Mouse (Mus musculus) mesoderm, embryonic 11.5 days (tissue): ENCODE data around the gene Il23r.
"Not testable (repeated sequence)": the region's sequence is repeated elsewhere in the genome, so short reads cannot be mapped to it uniquely, and the experiment has no call there.

ENCODE experiments used
- DNase-seq: peaks from one replicate; pipeline ENCODE4 v3.0.0-alpha.2; 2012; ENCODE audit warnings: low read depth, low spot score

The Il23r gene

DNA sequence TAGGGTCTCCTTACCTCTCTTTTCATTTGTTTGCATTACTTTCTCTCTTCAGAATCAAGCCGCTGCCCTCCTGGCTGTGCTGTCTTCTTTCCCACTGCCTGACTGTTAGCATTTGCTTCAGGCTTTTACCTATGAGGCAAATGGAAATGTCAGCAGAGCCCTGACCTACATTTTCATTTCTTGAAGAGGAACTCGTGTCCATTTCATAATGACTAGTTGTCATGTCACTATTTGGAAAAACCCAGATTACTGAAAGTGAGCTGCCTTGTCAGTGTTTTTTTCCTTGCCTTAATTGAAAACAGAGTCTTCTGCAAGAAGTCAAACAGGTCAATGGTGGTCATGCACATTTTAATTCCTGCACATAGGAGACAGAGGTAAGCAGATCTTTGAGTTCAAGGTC, at the start of gene Il23r:
Il23r (minus strand) TSS at position 101 of the 400 bp plus-strand sequence.
- DNase-seq = no peak

DNA sequence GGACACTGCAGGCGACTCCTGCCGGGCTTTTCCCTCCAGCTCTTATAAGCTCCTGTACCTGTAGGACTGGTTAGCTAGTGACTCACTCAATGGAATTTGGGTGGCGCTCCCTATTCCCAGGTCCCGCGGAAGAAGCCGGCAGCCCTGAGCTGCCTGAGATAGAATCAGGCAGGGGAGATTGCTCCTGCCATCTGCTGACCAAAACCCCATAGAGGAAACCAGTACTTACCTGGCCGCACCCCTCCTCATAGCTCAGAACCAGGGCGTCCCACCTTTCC, 44.1 kb upstream of the Il23r start, which contains the start of gene Tacstd2:
Tacstd2 (minus strand) TSS at position 20 of the 278 bp plus-strand sequence.
- DNase-seq = no peak

DNA sequence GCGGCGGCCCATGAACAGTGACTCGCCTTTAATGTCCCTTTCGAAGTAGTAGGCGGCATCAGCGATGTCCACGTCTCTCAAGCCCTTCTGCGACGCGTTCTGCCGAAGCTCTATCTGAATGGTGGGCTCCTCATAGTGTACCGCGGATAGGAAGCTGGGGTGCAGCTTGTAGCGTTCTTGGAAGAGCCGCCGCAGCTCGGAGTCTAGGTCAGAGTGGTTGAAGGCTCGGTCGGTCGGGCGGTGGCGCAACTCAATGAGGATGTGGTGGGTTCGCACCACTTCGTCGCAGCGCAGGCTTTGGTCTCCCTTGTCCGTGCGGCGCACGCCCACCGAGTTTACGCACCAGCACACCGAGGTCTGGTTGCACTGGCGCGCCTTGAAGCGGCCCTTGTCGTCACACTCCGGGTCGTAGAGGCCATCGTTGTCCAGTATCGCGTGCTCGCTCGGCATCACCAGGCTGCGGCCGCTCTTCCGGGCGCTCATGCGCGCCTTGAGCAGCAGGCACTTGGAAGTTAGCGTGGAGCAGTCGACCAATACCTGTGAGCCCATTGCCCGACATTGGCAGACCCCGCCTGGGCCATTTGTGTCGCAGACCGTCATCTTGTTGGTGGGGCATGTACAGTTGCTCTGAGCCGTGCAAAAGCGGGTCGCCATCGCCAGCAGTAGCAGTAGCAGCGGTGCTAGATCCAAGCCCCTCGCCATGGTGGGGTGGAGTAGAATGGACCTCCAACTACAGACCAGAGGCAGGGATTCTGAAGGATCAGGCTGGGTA, 43.5 kb upstream of the Il23r start:
- no peak for DNase-seq

DNA sequence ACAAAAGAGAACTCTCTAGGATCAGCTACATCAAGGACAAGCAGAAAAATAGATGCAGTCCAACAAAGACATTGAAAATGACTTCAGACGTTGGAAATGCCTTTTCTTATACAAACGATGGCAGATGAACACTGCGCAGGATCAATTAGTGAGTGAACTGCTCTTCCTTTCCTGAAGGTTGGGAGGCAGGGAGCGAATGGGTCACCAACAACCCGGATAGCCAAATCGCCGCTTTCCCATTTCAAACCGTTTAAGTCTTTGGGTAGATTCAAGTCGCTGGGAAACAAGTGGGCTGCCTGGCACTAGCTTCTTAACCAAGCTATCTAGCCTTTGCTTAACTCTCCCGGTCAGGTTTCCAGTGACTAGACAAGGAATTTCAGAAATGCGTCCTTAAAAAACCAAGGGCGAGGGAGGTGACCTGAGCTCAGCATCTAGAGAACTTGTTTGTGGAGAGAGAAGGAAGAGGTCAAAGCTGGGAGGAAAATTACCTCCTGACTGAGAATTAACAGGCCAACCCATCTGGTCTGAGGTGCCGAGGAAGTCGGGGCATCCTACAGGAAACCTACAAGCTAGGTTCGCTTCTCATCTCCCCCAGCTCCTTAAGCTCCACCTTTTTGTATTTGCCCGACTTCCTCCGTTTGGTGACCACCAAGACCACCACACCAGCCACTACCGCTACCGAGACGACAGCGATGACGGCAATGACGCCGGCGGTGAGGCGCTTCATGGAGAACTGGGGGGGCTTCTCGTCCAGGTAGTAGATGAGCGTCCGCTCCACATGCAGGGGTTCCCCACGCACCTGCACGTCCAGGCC, 42.7 kb upstream of the Il23r start:
- DNase-seq = no peak

DNA sequence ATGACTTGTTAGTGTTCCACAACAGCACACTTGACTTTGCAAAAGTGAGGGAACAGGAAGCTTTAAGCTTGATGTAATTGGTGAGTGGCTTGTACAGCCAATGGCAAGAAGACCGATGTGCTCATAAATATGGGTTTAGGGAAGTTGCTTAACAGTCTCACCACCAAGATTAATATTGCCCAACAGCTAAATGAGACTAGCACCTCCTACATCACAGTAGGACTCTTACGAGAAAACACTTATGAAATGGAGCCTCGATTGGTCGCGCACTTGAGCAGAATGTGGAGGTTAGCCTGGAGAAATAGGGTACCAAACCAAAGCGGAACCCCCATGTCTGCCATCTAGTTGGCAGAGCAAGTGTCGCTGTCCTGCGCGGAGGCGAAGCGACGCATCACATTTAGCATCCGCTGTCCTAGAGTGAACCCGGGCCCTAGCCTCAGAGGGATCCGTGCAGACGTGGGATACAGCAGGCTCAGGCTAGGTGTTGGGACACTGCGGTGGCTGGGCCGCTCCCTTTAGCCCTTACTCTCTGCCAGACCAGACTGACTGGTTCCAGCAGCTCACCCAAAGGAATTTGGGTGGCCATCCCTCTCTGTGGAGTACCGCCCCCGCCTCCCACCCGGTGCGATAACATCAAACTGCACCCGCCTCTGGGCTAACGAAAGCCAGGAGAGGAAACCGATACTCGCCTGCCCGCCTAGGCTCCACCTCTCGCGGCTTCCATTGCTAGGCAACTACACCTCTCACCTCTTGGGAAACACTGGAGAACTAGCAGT, 41.2 kb upstream of the Il23r start:
- no peak for DNase-seq

DNA sequence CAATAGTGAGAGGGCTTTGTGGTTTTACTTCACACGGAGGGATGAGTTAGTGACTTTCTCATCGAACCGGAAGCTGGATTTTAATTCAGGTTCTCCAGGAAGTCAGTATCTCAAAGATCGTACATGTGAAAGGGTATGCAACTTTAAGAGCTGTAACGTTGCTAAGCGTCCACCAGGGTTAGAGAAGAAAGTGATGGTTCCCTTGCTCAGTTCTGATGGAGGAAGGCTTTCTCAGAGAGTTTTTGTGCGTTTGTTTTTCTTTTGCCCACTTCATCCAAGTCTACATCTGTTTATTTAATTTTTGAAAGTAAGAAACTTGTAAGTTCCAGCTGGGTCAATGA, 40.1 kb upstream of the Il23r start:
- DNase-seq = no peak

DNA sequence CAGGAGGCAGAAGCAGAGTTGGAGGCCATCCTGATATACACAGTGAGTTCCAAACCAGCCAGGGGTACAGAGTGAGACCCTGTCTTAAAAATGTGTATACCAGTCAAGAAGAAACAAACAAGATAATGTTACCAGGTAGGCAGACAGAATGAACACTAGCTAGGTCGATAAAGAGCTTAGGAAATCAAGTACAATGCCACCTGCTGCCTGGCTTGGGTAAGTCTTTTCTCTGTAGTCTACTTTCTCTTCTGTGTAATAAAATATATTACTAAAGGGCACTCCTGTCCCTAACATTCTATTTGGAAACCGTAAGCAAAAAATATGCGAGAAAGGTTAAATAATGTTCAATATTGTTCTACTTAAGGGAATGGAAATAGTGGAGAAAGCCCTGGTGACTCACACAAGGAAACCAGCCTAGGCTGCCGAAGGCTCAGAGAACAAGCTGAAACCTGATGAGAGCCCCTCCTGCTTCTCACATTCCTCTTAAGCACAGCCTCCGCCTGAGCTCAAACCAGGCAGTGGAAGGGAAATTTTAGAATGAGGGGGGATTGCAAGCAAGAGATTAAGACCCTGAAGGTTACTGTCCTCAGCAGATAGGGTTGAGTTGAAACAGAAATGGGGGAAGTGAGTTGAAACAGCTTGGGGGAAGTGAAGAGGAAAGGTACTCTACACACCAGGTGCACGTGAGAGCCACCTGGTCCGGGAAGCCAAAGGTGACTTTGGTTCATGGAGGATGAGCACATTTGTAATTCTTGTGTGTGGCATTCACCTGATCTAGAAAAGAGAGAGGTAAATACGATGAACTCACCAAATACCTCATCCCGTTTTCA, 39.6 kb upstream of the Il23r start:
- no peak for DNase-seq

DNA sequence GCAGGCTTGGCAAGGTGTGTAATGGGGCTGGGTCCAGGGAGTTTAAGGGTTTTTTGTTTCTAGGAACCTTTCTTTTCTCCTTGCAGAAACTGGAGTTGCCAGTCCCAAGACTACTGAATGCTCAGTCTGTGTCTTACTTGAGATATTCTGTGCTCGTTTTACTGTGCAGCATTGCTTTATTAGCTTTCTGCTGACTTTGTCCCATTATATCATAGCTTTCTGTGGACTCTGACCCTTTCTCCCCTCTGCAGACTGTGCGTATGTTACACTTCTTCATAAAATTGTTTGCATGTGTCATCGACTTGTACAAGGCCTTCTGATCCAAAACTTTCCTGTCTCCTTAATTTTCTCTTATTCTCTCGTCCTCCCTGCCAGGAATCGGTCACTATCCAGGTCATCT, 34.7 kb upstream of the Il23r start:
- DNase-seq = no peak

DNA sequence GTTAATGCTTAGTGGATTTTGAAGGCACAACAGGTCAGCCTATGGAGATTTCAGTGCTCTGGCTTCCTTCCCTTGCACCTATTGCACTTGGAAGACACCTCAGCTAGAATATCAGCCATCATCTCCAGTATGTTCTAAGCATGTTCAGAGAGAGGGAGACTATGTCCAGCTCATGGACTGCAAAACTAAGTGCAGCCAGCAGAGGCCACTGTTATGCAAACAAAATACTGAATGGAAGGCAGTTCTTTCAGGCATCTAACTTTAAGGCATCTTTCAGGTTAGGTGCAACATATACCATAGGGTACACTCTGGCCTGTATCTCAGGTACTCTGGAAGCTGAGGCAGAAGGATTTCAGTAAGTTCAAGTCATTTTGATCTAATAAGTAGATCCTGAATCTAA, 19.1 kb upstream of the Il23r start:
- DNase-seq = no peak

DNA sequence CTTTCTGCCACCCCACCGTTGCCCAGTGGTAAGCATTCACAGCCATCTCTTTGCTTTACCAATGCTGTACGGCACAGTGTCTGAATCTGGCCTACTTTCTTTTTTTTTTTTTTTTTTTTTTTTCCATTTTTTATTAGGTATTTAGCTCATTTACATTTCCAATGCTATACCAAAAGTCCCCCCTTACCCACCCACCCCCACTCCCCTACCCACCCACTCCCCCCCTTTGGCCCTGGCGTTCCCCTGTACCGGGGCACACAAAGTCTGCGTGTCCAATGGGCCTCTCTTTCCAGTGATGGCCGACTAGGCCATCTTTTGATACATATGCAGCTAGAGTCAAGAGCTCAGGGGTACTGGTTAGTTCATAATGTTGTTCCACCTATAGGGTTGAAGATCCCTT, 10.3 kb upstream of the Il23r start:
- not testable (repeated sequence) for DNase-seq

DNA sequence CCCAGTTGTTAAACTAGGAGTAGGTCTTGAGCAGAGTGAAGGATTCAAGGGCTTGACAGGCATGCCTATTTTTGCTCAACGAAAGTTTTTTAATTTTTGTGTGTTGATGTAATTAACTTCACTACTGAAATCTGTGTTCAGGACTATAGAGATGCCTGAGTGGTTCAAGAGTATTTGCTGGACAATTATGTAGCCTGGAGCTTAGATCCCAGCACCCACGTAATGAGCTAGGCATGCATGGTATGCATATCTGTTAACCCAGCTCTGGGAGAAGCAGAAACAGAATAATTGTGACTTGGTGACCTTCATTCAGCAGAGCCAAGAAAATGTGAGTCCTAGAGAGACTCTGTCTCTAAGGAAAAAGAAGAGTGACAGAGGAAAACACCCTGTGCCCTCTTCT, 10.6 kb downstream of the Il23r start:
- no peak for DNase-seq

DNA sequence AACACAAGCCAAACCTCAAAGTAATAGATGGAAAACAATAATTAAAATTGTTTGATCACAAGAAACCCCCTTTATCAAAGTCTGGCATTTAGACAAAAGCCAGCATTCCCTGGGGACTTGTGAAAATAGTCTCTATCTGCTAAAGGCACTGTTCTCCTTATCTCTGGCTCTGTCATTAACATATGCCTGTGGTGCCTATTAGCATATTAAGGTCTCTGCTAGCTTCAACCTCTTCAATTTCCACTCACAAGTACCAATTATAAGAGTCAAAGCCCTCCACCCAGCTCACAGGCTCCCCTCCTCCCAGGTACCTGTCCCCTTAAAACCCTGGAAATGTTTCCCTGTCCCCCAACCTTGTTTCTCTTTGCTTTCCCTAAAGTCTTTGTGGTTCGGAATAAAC, 20.4 kb downstream of the Il23r start:
- DNase-seq = no peak

DNA sequence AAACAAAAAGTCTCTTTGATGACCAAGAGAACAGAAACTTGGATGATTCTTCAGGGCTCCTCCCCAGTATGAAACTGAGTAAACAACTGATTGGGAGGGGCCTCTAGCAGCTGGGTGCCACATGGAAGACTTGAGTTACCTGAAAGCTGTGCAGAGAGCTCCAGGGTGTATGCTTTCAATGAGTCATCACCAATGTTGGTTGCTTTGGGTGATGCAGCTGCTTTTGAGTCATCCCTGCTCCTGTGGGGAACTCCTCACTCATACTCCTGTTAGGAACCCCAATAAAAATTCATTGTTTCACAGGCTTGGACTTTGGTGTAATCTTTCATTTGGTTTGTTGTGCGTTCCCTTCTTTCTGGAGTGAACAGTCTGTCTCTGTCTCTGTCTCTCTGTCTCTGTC, 32.2 kb downstream of the Il23r start:
- DNase-seq = no peak

DNA sequence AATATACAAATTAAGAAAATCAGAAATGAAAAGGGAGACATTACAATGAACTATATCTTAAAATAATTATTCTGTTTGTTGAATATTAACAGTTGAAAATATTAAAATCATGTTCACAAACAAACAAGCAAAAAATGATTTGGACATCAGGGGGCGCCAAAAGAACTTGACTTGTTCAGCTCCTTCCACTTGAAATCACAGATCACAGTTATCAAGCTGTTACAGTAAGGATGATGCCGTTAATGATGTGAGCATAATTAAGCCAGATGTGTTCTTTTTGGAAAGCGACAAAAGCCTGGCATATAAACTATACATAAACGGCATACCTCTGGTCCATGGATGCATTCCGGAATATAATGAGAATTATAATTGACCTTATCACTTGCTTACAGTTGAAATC, 40.3 kb downstream of the Il23r start:
- no peak for DNase-seq

DNA sequence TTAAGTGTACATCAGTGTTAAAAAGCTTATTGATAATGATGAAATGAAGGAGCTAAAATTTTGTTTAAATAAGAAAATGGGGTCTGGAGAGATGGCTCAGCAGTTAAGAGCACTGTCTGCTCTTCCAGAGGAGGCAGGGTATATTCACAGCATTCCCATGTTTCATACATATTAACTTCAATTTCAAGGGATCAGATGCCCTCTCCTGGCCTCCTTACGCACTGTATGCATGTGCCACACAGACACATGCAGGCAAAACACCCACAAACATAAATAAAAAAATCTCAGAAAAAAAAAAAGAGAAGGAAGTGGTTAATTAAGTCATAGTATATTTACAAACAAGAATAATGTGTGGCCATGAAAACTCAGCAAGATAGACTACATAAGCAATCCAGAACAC, 45.8 kb downstream of the Il23r start:
- no peak for DNase-seq

DNA sequence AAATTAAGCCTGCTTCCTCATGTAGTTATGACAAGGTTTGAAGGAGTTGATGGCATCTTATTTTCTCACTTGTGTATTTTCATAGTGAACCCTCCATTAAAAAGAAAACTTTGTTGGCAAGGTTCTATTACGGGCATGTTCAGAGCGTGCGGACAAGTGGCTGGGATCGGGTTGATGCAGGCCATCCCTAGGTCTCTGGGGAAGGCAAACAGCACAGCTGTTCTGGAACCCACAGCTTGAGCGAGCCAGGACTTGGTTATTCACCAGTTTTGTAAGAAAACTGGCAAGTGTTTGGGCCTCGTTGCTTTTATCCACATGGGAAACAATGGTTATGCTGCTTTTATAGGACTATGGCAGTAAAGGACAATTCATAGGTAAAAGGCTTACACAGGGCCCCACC, 48.5 kb downstream of the Il23r start:
- DNase-seq = no peak

DNA sequence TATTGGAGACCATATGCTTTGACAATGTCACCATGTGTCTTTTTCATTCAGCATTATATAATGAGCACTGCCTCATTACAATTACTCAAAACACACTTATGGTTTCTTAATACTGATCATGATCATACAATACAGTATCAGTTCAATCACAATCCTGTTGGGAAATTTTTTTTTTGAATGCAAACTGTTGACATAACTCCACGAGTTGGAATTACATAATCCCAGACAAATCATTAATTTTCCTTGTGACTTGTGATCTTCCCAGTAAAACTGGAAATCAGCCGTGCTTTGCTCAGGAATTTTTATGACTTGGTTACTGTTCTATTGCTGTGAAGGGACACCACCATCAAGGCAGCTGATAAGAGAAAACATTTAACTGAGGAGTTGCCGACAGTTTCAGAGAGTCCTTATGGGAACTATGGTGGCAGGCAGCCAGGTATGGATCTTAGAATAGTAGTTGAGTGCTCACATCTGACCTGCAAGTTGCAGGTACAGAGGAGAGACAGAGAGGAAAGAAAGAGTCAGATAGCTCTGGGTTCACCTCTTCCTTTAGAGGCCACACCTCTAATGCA, 53.8 kb downstream of the Il23r start:
- DNase-seq = no peak

DNA sequence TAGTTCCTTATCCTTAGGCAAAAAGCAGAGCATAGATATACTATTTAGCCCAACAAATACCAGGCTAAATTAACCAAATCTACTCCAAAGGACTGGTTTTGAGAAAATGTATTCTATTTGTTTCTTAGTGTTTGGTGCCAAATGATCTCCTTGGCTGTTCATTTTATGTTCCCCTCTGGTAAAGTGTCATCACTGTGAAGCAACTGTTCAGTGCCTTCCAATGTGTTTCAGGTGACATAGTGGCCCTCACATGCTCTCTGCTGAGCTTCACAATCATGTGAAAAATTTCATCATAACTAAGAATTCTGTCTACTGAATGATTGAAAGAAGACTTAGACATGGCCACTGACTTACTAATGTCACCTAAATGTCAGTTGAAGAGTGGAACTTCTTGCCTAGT, 54.6 kb downstream of the Il23r start:
- no peak for DNase-seq

DNA sequence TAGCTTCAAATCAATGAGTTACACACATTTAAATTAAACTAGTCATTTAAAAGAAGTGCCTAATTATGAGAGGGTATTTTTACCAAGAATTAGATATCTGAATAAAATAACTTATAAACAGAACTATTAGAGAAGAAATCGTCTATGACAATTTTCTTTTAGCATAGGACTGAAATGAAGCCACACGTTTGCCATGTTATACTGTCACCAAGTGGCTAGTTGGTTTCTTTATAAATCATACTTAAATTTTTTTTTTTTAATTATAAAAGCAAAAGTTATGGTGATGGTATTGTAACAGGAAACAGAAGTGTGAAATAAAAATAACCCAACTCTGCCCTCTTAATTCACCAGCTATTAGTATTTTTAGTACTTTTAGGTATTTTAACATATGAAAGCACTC, 55.4 kb downstream of the Il23r start:
- DNase-seq = no peak

DNA sequence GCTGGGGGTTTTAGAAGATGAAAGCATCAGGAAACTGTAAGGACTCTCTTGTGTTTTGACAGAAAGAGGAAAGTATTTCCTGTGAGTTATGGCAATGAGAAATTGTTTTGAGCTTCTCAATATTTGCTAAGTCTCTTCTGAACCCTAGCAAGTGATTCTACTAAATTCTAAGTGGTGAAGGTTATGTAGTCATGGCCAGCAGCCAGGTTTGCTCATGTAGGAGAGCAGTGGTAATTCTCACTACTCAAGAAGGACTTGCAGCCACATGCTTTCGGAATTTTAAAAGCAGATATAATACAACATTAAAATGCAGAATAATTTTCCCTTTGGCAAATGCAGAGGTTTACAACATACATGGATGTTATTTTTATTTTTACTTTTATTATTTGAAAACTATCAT, 55.9 kb downstream of the Il23r start:
- no peak for DNase-seq

DNA sequence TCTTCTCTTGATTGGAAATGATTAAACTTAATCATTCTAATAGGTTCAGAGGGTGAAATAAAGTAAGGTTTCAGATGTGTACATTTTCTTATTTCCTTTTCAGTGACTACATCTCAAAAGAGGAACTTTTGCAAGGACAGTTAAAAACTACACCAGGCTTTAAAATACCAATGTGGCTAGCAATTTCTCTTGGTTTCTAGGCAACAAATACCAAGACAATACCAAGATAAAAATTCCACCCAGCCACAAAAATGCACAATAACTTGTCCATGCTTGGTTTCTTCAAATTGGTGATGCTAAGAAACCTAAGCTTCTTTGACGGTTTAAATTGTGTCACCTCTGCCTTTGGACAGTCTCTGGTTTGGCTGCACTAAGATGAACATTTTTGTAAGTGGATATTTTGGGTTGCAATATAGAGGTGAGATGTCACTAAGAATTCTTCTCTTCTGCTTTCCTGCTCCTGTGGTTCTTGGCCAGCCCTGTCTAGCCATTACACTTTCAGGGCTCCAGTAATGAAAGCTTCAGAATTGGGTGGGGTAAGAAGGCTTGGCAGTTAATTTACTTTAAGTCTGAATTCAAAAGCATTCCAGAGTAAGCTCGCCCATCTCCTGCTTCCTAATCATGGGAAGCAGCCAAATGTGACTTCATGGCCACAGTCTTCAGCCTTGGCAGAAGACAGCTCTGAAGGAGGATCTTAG, 56.8 kb downstream of the Il23r start:
- no peak for DNase-seq
